Mouse (Mus musculus) neural tube, embryonic 11.5 days (tissue): ENCODE measurements around the gene Nrf1. TPM values are rescaled to one million over a fixed set of nuclear protein-coding genes. Genes with fewer than 3 reads are reported as not detected.

Experiments
- ATAC-seq: fragments of 200-750 bp; cut with Nextera tagmentation; 2 replicates; pipeline ENCODE4 v1.8.0; 2017; ENCODE audit warnings: moderate number of reproducible peaks, mild to moderate bottlenecking, moderate TSS enrichment, moderate library complexity; ENCODE audit not compliant: insufficient read depth, low FRiP score, low TSS enrichment
- DNase-seq: peaks from one replicate; pipeline ENCODE4 v3.0.0-alpha.2; 2015; ENCODE audit warnings: low spot score
- H3K27ac ChIP-seq: fragments of 300-500 bp; sonication (generic); 2 replicates; pipeline ENCODE4 v1.5.1; 2014; ENCODE audit warnings: low read depth, mild to moderate bottlenecking, low read length
- H3K27me3 ChIP-seq: fragments of 300-500 bp; sonication (generic); 2 replicates; pipeline ENCODE4 v1.6.1; 2014; ENCODE audit warnings: mild to moderate bottlenecking, low read length, mixed read lengths; ENCODE audit not compliant: control insufficient read depth, insufficient read depth
- H3K36me3 ChIP-seq: fragments of 300-500 bp; sonication (generic); 2 replicates; pipeline ENCODE4 v1.6.1; 2014; ENCODE audit warnings: mild to moderate bottlenecking, low read length, moderate library complexity, mixed read lengths; ENCODE audit not compliant: control insufficient read depth, insufficient read depth
- H3K4me1 ChIP-seq: fragments of 300-500 bp; sonication (generic); 2 replicates; pipeline ENCODE4 v1.6.1; 2014; ENCODE audit warnings: low read length, mixed read lengths; ENCODE audit not compliant: control insufficient read depth, insufficient read depth
- H3K4me2 ChIP-seq: fragments of 300-500 bp; sonication (generic); 2 replicates; pipeline ENCODE4 v1.6.1; 2014; ENCODE audit warnings: low read depth, mild to moderate bottlenecking, moderate library complexity
- H3K4me3 ChIP-seq: fragments of 300-500 bp; sonication (generic); 2 replicates; pipeline ENCODE4 v1.5.1; 2014; ENCODE audit warnings: low read depth, low read length
- H3K9ac ChIP-seq: fragments of 300-500 bp; sonication (generic); 2 replicates; pipeline ENCODE4 v1.6.1; 2014; ENCODE audit warnings: mild to moderate bottlenecking, low read length
- H3K9me3 ChIP-seq: fragments of 300-500 bp; sonication (generic); 2 replicates; pipeline ENCODE4 v1.6.1; 2016; ENCODE audit warnings: low read length; ENCODE audit not compliant: control insufficient read depth
- WGBS: fragments of 180-500 bp; shearing (Covaris S2); extraction: QIAGEN DNeasy Blood & Tissue Kit; methylation state at CpG from one replicate; pipeline ENCODE4 v1.1.7; 2014; 5-methylcytosine and 5-hydroxymethylcytosine counted together
- polyA plus RNA-seq: library from polyadenylated mRNA; unstranded; fragments of >200 nt; fragmentation: Nextera tagmentation; extraction: Ambion mirVana; gene quantifications from 2 replicates; pipeline ENCODE4 v1.2.1, GENCODE M21; 2014

Nrf1 gene
- polyA plus RNA-seq, 1 experiment from 2014 or later: 77.7 TPM

GRCm38 (mm10) chr6:30121600-30121999 lies 73.8 kb downstream of the Nrf1 start:
- ATAC-seq (no peak), DNase-seq (no peak)
- Histone ChIP-seq H3K4me2 (no peak overlapping the region), H3K9me3 (no peaks in the 10 kb centered on the region), H3K36me3 (peaks cover 4% of the 10 kb centered on the region; the same call in 1 of the 2 replicates), H3K9ac (no peak overlapping the region), H3K27ac (no peak overlapping the region), H3K4me3 (no peak overlapping the region), H3K27me3 (no peaks in the 10 kb centered on the region), H3K4me1 (no peaks in the 10 kb centered on the region)
- 69% methylated on average over 1 of the region's 1 CpGs for WGBS

- H3K4me3 ChIP-seq: no peak overlapping the region
- no peaks in the 10 kb centered on the region for H3K27me3 ChIP-seq
- DNase-seq (no peak), ATAC-seq (no peak)
- no peak overlapping the region for H3K9ac ChIP-seq
- no peak overlapping the region for H3K4me2 ChIP-seq
- no peaks in the 10 kb centered on the region for H3K4me1 ChIP-seq
- 80% methylated on average over 1 of the region's 1 CpGs for WGBS
- H3K27ac ChIP-seq: no peak overlapping the region
- peaks cover 3% of the 10 kb centered on the region for H3K36me3 ChIP-seq
- H3K9me3 ChIP-seq: no peaks in the 10 kb centered on the region
These were observed 75.6 kb downstream of the Nrf1 start for GRCm38 (mm10) chr6:30123391-30123790.

GRCm38 (mm10) chr6:30126060-30126459 lies 78.3 kb downstream of the Nrf1 start:
- no peaks in the 10 kb centered on the region; the same call in 1 of the 2 replicates for H3K36me3 ChIP-seq
- H3K4me2 ChIP-seq: no peak overlapping the region
- H3K27me3 ChIP-seq: no peaks in the 10 kb centered on the region
- ATAC-seq (no peak), DNase-seq (no peak)
- H3K27ac ChIP-seq: no peak overlapping the region
- H3K9me3 ChIP-seq: no peaks in the 10 kb centered on the region
- H3K4me3 ChIP-seq: no peak overlapping the region
- H3K9ac ChIP-seq: no peak overlapping the region
- H3K4me1 ChIP-seq: no peaks in the 10 kb centered on the region
- 88% methylated on average over 7 of the region's 7 CpGs for WGBS

- ATAC-seq (no peak), DNase-seq (no peak)
- no peak overlapping the region for H3K27ac ChIP-seq
- H3K27me3 ChIP-seq: no peaks in the 10 kb centered on the region
- 97% methylated on average over 6 of the region's 9 CpGs for WGBS
- no peak overlapping the region for H3K9ac ChIP-seq
- H3K9me3 ChIP-seq: no peaks in the 10 kb centered on the region
- H3K36me3 ChIP-seq: no peaks in the 10 kb centered on the region; the same call in none of the 2 replicates
- H3K4me3 ChIP-seq: no peak overlapping the region
- H3K4me2 ChIP-seq: no peak overlapping the region
- no peaks in the 10 kb centered on the region for H3K4me1 ChIP-seq
These were observed 79.0 kb downstream of the Nrf1 start for GRCm38 (mm10) chr6:30126766-30127165.

- ATAC-seq (no peak), DNase-seq (no peak)
- Histone ChIP-seq H3K36me3 (peaks cover 2% of the 10 kb centered on the region), H3K9me3 (no peaks in the 10 kb centered on the region), H3K27me3 (no peaks in the 10 kb centered on the region), H3K4me3 (no peak overlapping the region), H3K27ac (no peak overlapping the region), H3K4me2 (no peak overlapping the region), H3K4me1 (no peaks in the 10 kb centered on the region), H3K9ac (no peak overlapping the region)
- WGBS: 93% methylated on average over 3 of the region's 3 CpGs
These were observed 84.6 kb downstream of the Nrf1 start for GRCm38 (mm10) chr6:30132399-30132798.

GRCm38 (mm10) chr6:30135590-30135989 lies 87.8 kb downstream of the Nrf1 start:
- Histone ChIP-seq H3K27me3 (no peaks in the 10 kb centered on the region), H3K9me3 (no peaks in the 10 kb centered on the region), H3K4me1 (no peaks in the 10 kb centered on the region), H3K27ac (no peak overlapping the region), H3K4me3 (no peak overlapping the region), H3K4me2 (no peak overlapping the region), H3K36me3 (peaks cover 9% of the 10 kb centered on the region; the same call in 1 of the 2 replicates), H3K9ac (no peak overlapping the region)
- 54% methylated on average over 3 of the region's 3 CpGs for WGBS
- no peak for DNase-seq
- ATAC-seq: no peak

GRCm38 (mm10) chr6:30137227-30137626 lies 89.4 kb downstream of the Nrf1 start:
- H3K4me3 ChIP-seq: no peak overlapping the region

GRCm38 (mm10) chr6:30139329-30140045 lies 91.7 kb downstream of the Nrf1 start:
- no peaks in the 10 kb centered on the region for H3K4me1 ChIP-seq
- no peak for ATAC-seq
- no peak overlapping the region for H3K4me3 ChIP-seq
- 89% methylated on average over 7 of the region's 7 CpGs for WGBS
- peaks cover 13% of the 10 kb centered on the region; the same call in 1 of the 2 replicates for H3K36me3 ChIP-seq
- H3K27me3 ChIP-seq: no peaks in the 10 kb centered on the region
- no peak for DNase-seq
- no peak overlapping the region for H3K27ac ChIP-seq
- no peaks in the 10 kb centered on the region for H3K9me3 ChIP-seq
- H3K4me2 ChIP-seq: no peak overlapping the region
- no peak overlapping the region for H3K9ac ChIP-seq

More at GRCm38 (mm10) chr6:30137227-30137626, 89.4 kb downstream of the Nrf1 start:
- Histone ChIP-seq H3K27me3 (no peaks in the 10 kb centered on the region), H3K27ac (no peak overlapping the region), H3K9me3 (no peaks in the 10 kb centered on the region), H3K9ac (no peak overlapping the region), H3K36me3 (peaks cover 12% of the 10 kb centered on the region; the same call in 1 of the 2 replicates), H3K4me2 (no peak overlapping the region), H3K4me1 (no peaks in the 10 kb centered on the region)
- no peak for DNase-seq
- ATAC-seq: no peak
- WGBS: 76% methylated on average over 2 of the region's 2 CpGs

- no peaks in the 10 kb centered on the region for H3K27me3 ChIP-seq
- H3K4me2 ChIP-seq: no peak overlapping the region
- H3K4me1 ChIP-seq: no peaks in the 10 kb centered on the region
- peaks cover 11% of the 10 kb centered on the region; the same call in 1 of the 2 replicates for H3K36me3 ChIP-seq
- no peak overlapping the region for H3K4me3 ChIP-seq
- H3K9ac ChIP-seq: no peak overlapping the region
- ATAC-seq (no peak), DNase-seq (no peak)
- H3K27ac ChIP-seq: no peak overlapping the region
- 94% methylated on average over 4 of the region's 4 CpGs for WGBS
- H3K9me3 ChIP-seq: no peaks in the 10 kb centered on the region
These were observed 95.5 kb downstream of the Nrf1 start for GRCm38 (mm10) chr6:30143263-30143662.
